Mouse (Mus musculus) testis, adult 2 months (tissue): ENCODE results near the gene Grid2ip.

Experiments used
- CTCF ChIP-seq: fragments of 200-500 bp; IDR thresholded peaks from 2 replicates; pipeline ENCODE4 v1.5.1; 2012; ENCODE audit warnings: low read depth, mild to moderate bottlenecking, inconsistent platforms, low read length, moderate library complexity; ENCODE audit not compliant: control insufficient read depth, insufficient read depth, insufficient replicate concordance
- POLR2A ChIP-seq: fragments of 200-500 bp; IDR thresholded peaks from 2 replicates; pipeline ENCODE4 v1.6.1; 2012; ENCODE audit warnings: low read depth, mild to moderate bottlenecking, inconsistent platforms, low read length, moderate library complexity; ENCODE audit not compliant: control insufficient read depth

GRCm38 (mm10) chr5:143356017-143356416 is 1.1 kb upstream of the Grid2ip start:
- TF ChIP-seq POLR2A (no peak), CTCF (no peak)
